Mouse (Mus musculus): ENCODE results near the gene Thra.

DNA sequence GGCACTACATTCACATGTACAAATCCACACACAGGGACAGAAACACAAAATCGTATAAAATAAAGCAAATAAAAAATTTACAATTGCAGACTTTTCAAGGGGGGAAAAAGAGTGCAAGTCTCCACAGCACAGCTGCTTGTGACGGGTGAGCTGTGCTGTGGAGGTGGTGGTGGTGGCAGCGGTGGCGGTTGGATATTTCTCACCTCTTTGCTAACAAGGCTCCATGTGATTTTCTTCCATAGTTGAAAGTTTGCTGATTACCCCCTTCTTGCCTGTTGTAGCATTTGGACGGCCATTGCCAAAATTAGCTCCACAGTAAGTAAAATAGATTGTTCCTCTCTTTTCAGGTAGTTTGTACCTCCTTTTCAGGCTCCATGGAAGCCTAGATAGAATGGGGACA lies 64.2 kb downstream of the Thra start, which contains the start of gene Casc3:
- TF ChIP-seq CTCF (IDR thresholded peaks at IDR 0.05; ENCODE audit: low read depth, low read length) (no peak), POLR2A (IDR thresholded peaks at IDR 0.05; ENCODE audit: extremely low read depth, insufficient read depth, low read length) (no peak)
